Mouse (Mus musculus): ENCODE results near the gene Slc9a8.

- TF ChIP-seq POLR2A (IDR thresholded peaks at IDR 0.05; ENCODE audit: extremely low read depth, insufficient read depth, low read length) (no peak), CTCF (IDR thresholded peaks at IDR 0.05; ENCODE audit: low read depth, low read length) (no peak)
Measured at GRCm38 (mm10) chr2:167417048-167417447, 4.5 kb upstream of the Slc9a8 start.

Data from liver, adult 2 months (tissue).